Mouse (Mus musculus) small intestine, adult 2 months (tissue): Measurements from ENCODE around the gene Olfr1381.

Source experiments
- CTCF ChIP-seq: fragments of 200-500 bp; IDR thresholded peaks from 2 replicates; pipeline ENCODE4 v1.5.1; 2012; ENCODE audit warnings: low read depth, mild to moderate bottlenecking, control low read depth, inconsistent platforms, low read length, moderate library complexity, mixed read lengths; ENCODE audit not compliant: insufficient replicate concordance, insufficient read length; ENCODE audit errors: extremely low read depth
- POLR2A ChIP-seq: fragments of 200-500 bp; IDR thresholded peaks from 2 replicates; pipeline ENCODE4 v1.6.1; 2012; ENCODE audit warnings: low read depth, mild to moderate bottlenecking, control low read depth, inconsistent platforms, low read length, moderate library complexity

DNA sequence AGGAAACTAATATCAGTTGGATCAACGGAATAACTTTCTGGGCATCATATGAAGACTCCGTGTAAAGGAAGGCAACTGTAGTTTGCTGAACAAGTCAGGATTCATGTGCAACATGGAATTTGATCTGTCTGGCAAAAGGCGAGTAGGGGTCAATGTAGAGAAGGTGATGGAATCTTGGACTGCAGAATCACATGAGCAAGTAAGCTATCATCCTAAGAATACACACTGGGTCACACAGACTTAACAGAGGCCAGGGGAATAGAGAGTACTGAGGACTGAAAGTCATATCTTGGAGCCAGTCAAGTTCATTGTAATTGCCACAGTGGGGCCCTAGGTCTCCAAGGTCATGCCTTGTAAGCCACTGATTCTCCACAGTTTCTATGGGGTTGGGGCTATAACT lies 15.3 kb upstream of the Olfr1381 start, which contains the start of gene Olfr1382:
- TF ChIP-seq POLR2A (no peak), CTCF (no peak)
